Comparison of ENCODE assay signal across 23 mouse cellular contexts in genomic region chr5:90567788-90568187, GRCm38 (mm10). TPM values are rescaled to one million over a fixed set of nuclear protein-coding genes. Genes with fewer than 3 reads are reported as not detected.
DNase-seq lines count a peak whose midpoint lies in the region; ATAC-seq and TF ChIP-seq lines count a peak whose summit lies in the region.
"Had no signal": no experiment of that assay in that cellular context is flagged by ENCODE, and none has a peak within 500 bp of the region (broad histone marks: within the 10 kb centered on the region; RNA-seq: fewer than 3 reads in every experiment).

No protein-coding gene starts in this region.

- no peaks in the 10 kb centered on the region for H3K27me3 ChIP-seq in intestine, postnatal 0 days (replicated peaks; ENCODE audit: control insufficient read depth, insufficient read depth, low read length)
- H3K27me3 ChIP-seq in stomach, embryonic 14.5 days (ENCODE audit: control insufficient read depth, insufficient read depth, low read length) = no peaks in the 10 kb centered on the region
- H3K27me3 ChIP-seq: embryonic facial prominence, embryonic 12.5 days; stomach, embryonic 15.5 days had no signal

- H3K4me2 ChIP-seq in intestine, postnatal 0 days (replicated peaks; ENCODE audit: low read depth) = no peak overlapping the region
- H3K4me2 ChIP-seq in stomach, embryonic 14.5 days (replicated peaks; ENCODE audit: low read depth, low read length) = no peak overlapping the region
- H3K4me2 ChIP-seq: embryonic facial prominence, embryonic 12.5 days; stomach, embryonic 15.5 days had no signal

- peak; percentile 21 for DNase-seq in kidney, adult 18-20 months
- DNase-seq in kidney, postnatal 4 days = no peak
- DNase-seq in kidney, postnatal 36 days = peak; percentile 25 to 28
- no peak for DNase-seq in adrenal gland, postnatal 4 days (ENCODE audit: low spot score in 2 of 2)
- no peak for DNase-seq in ovary, postnatal 14 days (ENCODE audit: low spot score)
- no peak for DNase-seq in retina, postnatal 1 day
- DNase-seq: adrenal gland, postnatal 25 days; cerebellum, adult 8-10 months; forebrain, postnatal 0 days had no signal

- TF ChIP-seq CTCF in intestine, postnatal 0 days (IDR thresholded peaks at IDR 0.05; ENCODE audit: low read depth) = no peak

- no peaks in the 10 kb centered on the region for H3K9me3 ChIP-seq in intestine, postnatal 0 days (ENCODE audit: control insufficient read depth)
- H3K9me3 ChIP-seq in stomach, embryonic 14.5 days (ENCODE audit: control insufficient read depth, low read depth, low read length) = no peaks in the 10 kb centered on the region
- H3K9me3 ChIP-seq: embryonic facial prominence, embryonic 12.5 days; heart, embryonic 10.5 days; stomach, embryonic 15.5 days had no signal

- H3K36me3 ChIP-seq in intestine, postnatal 0 days (ENCODE audit: control insufficient read depth, insufficient read depth) = no peaks in the 10 kb centered on the region
- no peaks in the 10 kb centered on the region for H3K36me3 ChIP-seq in stomach, embryonic 14.5 days (ENCODE audit: control insufficient read depth, insufficient read depth, low read length)
- H3K36me3 ChIP-seq: embryonic facial prominence, embryonic 12.5 days; heart, embryonic 10.5 days; stomach, embryonic 15.5 days had no signal

- no peak overlapping the region; the same call in 1 of the 2 replicates for H3K27ac ChIP-seq in intestine, postnatal 0 days (ENCODE audit: low read depth, low read length)
- no peak overlapping the region for H3K27ac ChIP-seq in stomach, embryonic 14.5 days (ENCODE audit: low read length)
- H3K27ac ChIP-seq: embryonic facial prominence, embryonic 12.5 days; heart, embryonic 10.5 days; hindbrain, postnatal 0 days; layer of hippocampus, adult 2 months; left cerebral cortex, adult 2 months; stomach, embryonic 15.5 days had no signal

- H3K4me3 ChIP-seq in intestine, postnatal 0 days (ENCODE audit: low read depth, low read length) = no peak overlapping the region
- no peak overlapping the region for H3K4me3 ChIP-seq in stomach, embryonic 14.5 days (ENCODE audit: low read depth, low read length)
- H3K4me3 ChIP-seq: embryonic facial prominence, embryonic 12.5 days; heart, embryonic 10.5 days; layer of hippocampus, adult 2 months; left cerebral cortex, adult 2 months; stomach, embryonic 15.5 days had no signal

- no peak overlapping the region for H3K9ac ChIP-seq in intestine, postnatal 0 days (ENCODE audit: low read depth, low read length)
- H3K9ac ChIP-seq in stomach, embryonic 14.5 days (replicated peaks; ENCODE audit: low read depth, low read length) = no peak overlapping the region
- H3K9ac ChIP-seq: embryonic facial prominence, embryonic 12.5 days; forebrain, postnatal 0 days; stomach, embryonic 15.5 days had no signal

- peak; percentile 41; the same call in 1 of the 2 replicates for ATAC-seq in intestine, postnatal 0 days
- 0 out of 2 replicates have a peak, but pooled peaks have one; percentile 28 for ATAC-seq in stomach, embryonic 14.5 days (ENCODE audit: insufficient number of reproducible peaks, insufficient read depth, low FRiP score, low read depth)
- ATAC-seq: forebrain, postnatal 0 days; hindbrain, postnatal 0 days had no signal

- peaks cover 7% of the 10 kb centered on the region; the same call in 1 of the 2 replicates for H3K4me1 ChIP-seq in intestine, postnatal 0 days (replicated peaks; ENCODE audit: control insufficient read depth, insufficient read depth, low read length)
- peaks cover 19% of the 10 kb centered on the region; the same call in 1 of the 2 replicates for H3K4me1 ChIP-seq in stomach, embryonic 14.5 days (ENCODE audit: control insufficient read depth, insufficient read depth, low read length)
- H3K4me1 ChIP-seq: stomach, embryonic 15.5 days had no signal

- 38% methylated on average over 5 of the region's 5 CpGs for WGBS in intestine, postnatal 0 days
- WGBS in stomach, embryonic 14.5 days = 68% methylated on average over 5 of the region's 5 CpGs

RNA-seq across cellular contexts. Expression of gene 5830473C10Rik, which starts 6.9 kb away (rescaled TPM):
- polyA plus RNA-seq in intestine, postnatal 0 days (2015; fragmentation: Nextera tagmentation; extraction: Ambion mirVana) = 0.35 and 0.63 TPM in 2 replicates
- polyA plus RNA-seq in stomach, embryonic 14.5 days (2014; fragmentation: Nextera tagmentation; extraction: Ambion mirVana) = 0.19 and 0.42 TPM in 2 replicates
- 1 to 10 TPM in 1 of 2 experiments, under 1 TPM in 1; 0.28 to 6.0 TPM for total RNA-seq in adrenal gland, postnatal 4 days (2021)
- total RNA-seq: adrenal gland, postnatal 25 days; gastrocnemius, adult 8-10 months; heart, postnatal 4 days; hindbrain, postnatal 0 days; layer of hippocampus, adult 2 months; midbrain, postnatal 0 days had no signal
- polyA plus RNA-seq: C2C12 had no signal

RNA-seq across cellular contexts. Expression of gene Afm, which starts 49.1 kb away (rescaled TPM):
- polyA plus RNA-seq in intestine, postnatal 0 days (2015; fragmentation: Nextera tagmentation; extraction: Ambion mirVana) = 8.2 and 9.4 TPM in 2 replicates
- 4.7 and 6.2 TPM in 2 replicates for polyA plus RNA-seq in stomach, embryonic 14.5 days (2014; fragmentation: Nextera tagmentation; extraction: Ambion mirVana)
- 10 to 100 TPM in 1 of 2 experiments, 1 to 10 TPM in 1; 6.8 to 47.3 TPM for total RNA-seq in adrenal gland, postnatal 4 days (2021)
- total RNA-seq: adrenal gland, postnatal 25 days; common myeloid progenitor, adult 5-6 weeks; forebrain, postnatal 0 days; heart, postnatal 4 days; hindbrain, postnatal 0 days; layer of hippocampus, adult 2 months; left cerebral cortex, adult 2 months; midbrain, postnatal 0 days had no signal
- polyA plus RNA-seq: C2C12; embryonic facial prominence, embryonic 12.5 days; forebrain, postnatal 0 days; hindbrain, postnatal 0 days; limb, embryonic 14.5 days; midbrain, postnatal 0 days had no signal

Comparison
In these comparisons a context has a peak if more than half of its experiments do, and no peak if none do; other contexts are left out.
1. DNase-seq: peak in kidney, adult 18-20 months (single experiment) and kidney, postnatal 36 days (2 of 2); none in kidney, postnatal 4 days (0 of 2), adrenal gland, postnatal 4 days (0 of 2), ovary, postnatal 14 days (single experiment) and retina, postnatal 1 day (single experiment).